Mouse (Mus musculus) heart, adult 2 months (tissue): ENCODE data around the gene Slc22a2.

Experiments used
- CTCF ChIP-seq: fragments of 200-600 bp; IDR thresholded peaks from 2 replicates; pipeline ENCODE4 v1.8.1; 2022; ENCODE audit warnings: antibody characterized with exemption, mild to moderate bottlenecking, moderate library complexity
- EP300 ChIP-seq: fragments of 200-500 bp; IDR thresholded peaks from 2 replicates; pipeline ENCODE4 v1.6.1; 2011; ENCODE audit warnings: low read depth, low read length, control low read depth; ENCODE audit not compliant: insufficient read depth
- POLR2A ChIP-seq: fragments of 200-500 bp; IDR thresholded peaks from 2 replicates; pipeline ENCODE4 v1.6.1; 2011; ENCODE audit warnings: mild to moderate bottlenecking, low read depth, low read length, control low read depth; ENCODE audit not compliant: insufficient read depth

DNA sequence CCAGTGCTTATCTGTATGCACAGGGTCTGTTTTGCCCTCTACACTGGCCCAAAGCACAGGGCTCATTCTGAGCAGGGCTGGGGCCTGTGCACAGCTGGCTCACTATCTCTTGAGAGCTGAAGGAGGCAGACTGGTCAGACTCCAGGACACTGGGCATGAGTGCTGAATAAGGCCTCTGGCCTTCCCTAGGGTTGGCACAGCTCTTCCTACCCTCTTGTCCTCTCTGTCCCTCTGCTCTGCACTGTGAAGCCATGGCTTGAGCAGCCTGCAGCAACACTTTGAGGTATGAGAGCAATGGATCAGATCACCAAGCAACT is 85.4 kb downstream of the Slc22a2 start:
- no peak for TF ChIP-seq EP300
- no peak for TF ChIP-seq POLR2A
- no peak for TF ChIP-seq CTCF
